Mouse (Mus musculus): ENCODE data around the gene Ahcy. TPM values are rescaled to one million over a fixed set of nuclear protein-coding genes. Genes with fewer than 3 reads are reported as not detected.
A peak's percentile ranks its signal among the peaks of the same experiment; 100 is the strongest.
"Not testable (repeated sequence)": the region's sequence is repeated elsewhere in the genome, so short reads cannot be mapped to it uniquely, and the experiment has no call there.

Ahcy gene
- polyA plus RNA-seq, 1 experiment from 2014 or later, result 45.1 TPM

DNA sequence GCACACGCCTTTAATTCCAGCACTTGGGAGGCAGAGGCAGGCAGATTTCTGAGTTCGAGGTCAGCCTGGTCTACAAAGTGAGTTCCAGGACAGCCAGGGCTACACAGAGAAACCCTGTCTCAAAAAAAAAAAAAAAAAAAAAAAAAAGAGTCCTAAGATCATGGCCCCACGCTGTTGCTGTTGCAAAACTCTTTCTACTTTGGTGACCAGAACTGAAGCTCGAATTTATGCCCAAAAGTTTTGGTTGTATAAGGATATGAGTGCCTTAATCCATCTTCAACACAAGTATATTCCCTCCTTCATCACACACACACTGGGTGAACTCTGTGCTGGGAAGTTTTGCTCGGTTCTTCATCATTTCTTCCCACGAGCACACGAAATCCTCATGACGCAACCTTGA lies 20.8 kb downstream of the Ahcy start:
- not testable (repeated sequence) for H3K4me3 ChIP-seq (replicated peaks; ENCODE audit: low read length); H3K27ac ChIP-seq (ENCODE audit: low read length); H3K36me3 ChIP-seq (ENCODE audit: control insufficient read depth, insufficient read depth); H3K9ac ChIP-seq (replicated peaks; ENCODE audit: low read depth, low read length); H3K27me3 ChIP-seq (replicated peaks; ENCODE audit: control insufficient read depth, insufficient read depth, low read length); ATAC-seq; H3K9me3 ChIP-seq (ENCODE audit: control insufficient read depth, low read length); H3K4me2 ChIP-seq (ENCODE audit: low read length)
- 90% methylated on average over 8 of the region's 8 CpGs for WGBS
- H3K4me1 ChIP-seq (replicated peaks; ENCODE audit: control insufficient read depth, insufficient read depth, low read length), result peaks cover 12% of the 10 kb centered on the region

DNA sequence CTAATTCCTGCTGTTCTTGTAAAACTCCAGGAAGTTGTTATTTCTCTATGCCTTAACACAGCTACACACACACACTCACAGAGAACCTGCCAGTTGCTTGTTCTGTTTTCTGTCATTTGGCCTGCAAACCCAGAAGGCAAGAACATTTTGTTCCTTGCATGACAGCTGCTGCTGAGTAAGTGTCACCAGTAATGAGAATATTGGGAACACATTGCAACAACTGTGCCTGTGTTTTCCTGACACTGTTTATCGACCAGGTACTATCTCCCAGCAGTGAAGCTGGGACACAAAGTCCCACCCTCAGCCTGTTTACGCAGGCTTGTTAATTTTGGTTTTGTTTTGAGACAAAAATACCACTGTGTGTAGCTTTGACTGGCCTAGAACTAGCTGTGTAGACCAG lies 21.6 kb downstream of the Ahcy start:
- ATAC-seq, result no peak
- Histone ChIP-seq H3K9ac (replicated peaks; ENCODE audit: low read depth, low read length) (no peak overlapping the region), H3K4me2 (ENCODE audit: low read length) (no peak overlapping the region), H3K36me3 (ENCODE audit: control insufficient read depth, insufficient read depth) (no peaks in the 10 kb centered on the region), H3K4me1 (replicated peaks; ENCODE audit: control insufficient read depth, insufficient read depth, low read length) (peaks cover 12% of the 10 kb centered on the region), H3K9me3 (ENCODE audit: control insufficient read depth, low read length) (no peaks in the 10 kb centered on the region), H3K27ac (ENCODE audit: low read length) (no peak overlapping the region), H3K27me3 (replicated peaks; ENCODE audit: control insufficient read depth, insufficient read depth, low read length) (no peaks in the 10 kb centered on the region), H3K4me3 (replicated peaks; ENCODE audit: low read length) (no peak overlapping the region)
- WGBS, result 78% methylated on average over 2 of the region's 2 CpGs

DNA sequence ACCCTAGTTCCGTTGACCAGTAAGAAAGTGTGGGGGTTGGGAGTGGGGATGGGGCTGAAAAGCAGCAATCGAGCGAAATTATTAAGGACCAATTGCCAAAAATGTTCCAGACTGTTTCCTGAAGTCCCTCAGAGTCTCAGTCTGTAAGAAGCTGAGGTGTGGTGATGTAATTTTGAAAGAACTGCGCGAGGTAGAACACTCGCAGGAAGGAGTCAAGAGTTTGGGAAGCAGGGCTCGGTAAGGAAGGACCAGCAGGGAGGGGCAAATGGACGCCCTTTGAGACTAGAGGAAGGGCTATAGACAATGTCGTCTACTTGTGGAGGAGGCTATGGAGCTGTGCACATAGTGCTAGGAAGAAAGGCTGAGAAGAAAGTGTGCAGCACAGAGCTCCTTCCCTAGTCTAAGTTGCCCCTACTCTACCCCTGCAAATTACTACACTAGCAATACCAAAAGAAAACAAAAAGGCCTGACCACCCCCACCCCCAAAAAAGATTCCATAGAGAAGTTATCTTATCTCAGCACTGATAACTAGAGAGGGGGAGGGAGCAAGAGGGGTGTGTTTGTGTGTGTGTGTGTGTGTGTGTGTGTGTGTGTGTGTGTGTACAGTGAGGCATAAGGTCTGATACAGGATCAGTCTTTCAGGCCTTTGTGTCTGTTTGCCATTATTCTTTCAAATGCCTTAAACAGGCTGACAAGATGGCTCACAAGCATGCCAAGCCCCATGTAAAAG lies 22.5 kb downstream of the Ahcy start:
- Histone ChIP-seq H3K9me3 (ENCODE audit: control insufficient read depth, low read length) (no peaks in the 10 kb centered on the region), H3K27me3 (replicated peaks; ENCODE audit: control insufficient read depth, insufficient read depth, low read length) (no peaks in the 10 kb centered on the region), H3K27ac (ENCODE audit: low read length) (peak overlapping the region; percentile 92), H3K4me1 (replicated peaks; ENCODE audit: control insufficient read depth, insufficient read depth, low read length) (peaks cover 12% of the 10 kb centered on the region), H3K4me3 (replicated peaks; ENCODE audit: low read length) (peak overlapping the region; percentile 56), H3K36me3 (ENCODE audit: control insufficient read depth, insufficient read depth) (no peaks in the 10 kb centered on the region), H3K9ac (replicated peaks; ENCODE audit: low read depth, low read length) (peak overlapping the region; percentile 66), H3K4me2 (ENCODE audit: low read length) (peak overlapping the region; percentile 80)
- WGBS, result 23% methylated on average over 9 of the region's 9 CpGs
- ATAC-seq, result no peak

DNA sequence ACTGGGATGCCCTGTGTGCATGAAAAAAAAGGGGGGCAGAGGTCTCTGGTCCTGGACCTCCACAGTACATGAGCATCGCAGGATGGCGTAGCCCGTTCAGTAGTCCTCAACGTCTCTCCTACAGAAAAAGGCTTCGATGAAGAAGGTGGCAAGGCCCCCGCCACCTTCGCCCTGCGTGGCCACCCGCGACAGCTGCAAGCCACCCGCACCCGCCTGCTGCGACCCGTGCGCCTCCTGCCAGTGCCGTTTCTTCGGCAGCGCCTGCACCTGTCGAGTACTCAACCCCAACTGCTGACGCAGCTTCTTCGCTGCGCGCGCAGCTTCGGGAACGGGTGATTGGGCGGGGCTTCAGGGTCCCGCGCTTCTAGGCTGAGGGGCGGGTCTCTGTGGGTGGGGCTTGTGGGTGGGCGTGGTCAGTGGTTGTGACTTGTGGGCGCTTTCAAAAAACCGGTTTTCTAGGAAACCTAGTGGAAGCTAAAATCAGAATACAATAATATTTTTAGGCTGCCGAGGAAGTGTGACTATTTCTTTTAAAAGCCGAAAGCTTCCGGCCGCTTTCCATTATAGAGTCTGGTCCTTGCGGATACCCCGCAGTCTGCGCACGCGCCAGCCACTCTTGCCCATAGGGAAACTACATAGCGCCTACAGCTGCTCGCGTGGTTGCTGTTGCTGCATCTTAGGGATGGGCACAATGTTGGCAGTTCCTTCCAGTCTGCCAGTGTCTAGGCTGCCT lies 23.6 kb downstream of the Ahcy start:
- Histone ChIP-seq H3K9ac (replicated peaks; ENCODE audit: low read depth, low read length) (peak overlapping the region; percentile 82), H3K4me2 (ENCODE audit: low read length) (peak overlapping the region; percentile 80), H3K4me1 (replicated peaks; ENCODE audit: control insufficient read depth, insufficient read depth, low read length) (peaks cover 12% of the 10 kb centered on the region), H3K27me3 (replicated peaks; ENCODE audit: control insufficient read depth, insufficient read depth, low read length) (no peaks in the 10 kb centered on the region), H3K4me3 (replicated peaks; ENCODE audit: low read length) (peak overlapping the region; percentile 56), H3K9me3 (ENCODE audit: control insufficient read depth, low read length) (no peaks in the 10 kb centered on the region), H3K27ac (ENCODE audit: low read length) (peak overlapping the region; percentile 92), H3K36me3 (ENCODE audit: control insufficient read depth, insufficient read depth) (no peaks in the 10 kb centered on the region)
- under 1% methylated on average over 45 of the region's 45 CpGs for WGBS
- peak; percentile 95 for ATAC-seq

DNA sequence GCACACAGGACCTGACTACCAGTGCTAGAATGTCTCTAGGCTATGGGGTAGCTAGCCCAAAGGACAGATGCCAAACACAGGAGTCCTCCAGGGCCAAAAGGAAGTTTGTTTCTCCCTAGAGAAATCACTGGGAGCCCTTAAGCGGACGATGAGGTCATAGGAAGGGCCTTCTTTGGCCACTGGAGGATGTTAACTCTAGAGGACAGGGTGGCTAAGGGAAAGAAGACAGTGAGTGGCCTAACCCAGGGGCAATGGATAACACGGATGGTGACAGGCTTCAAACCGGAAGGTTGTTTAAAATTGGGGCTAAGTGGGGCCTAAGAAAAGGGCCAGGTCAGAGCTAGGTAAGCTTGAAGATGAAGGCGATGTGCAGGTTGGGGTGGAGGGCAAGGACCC lies 24.2 kb downstream of the Ahcy start:
- 17% methylated on average over 5 of the region's 5 CpGs for WGBS
- peak; percentile 6; the same call in 1 of the 2 replicates for ATAC-seq

DNA sequence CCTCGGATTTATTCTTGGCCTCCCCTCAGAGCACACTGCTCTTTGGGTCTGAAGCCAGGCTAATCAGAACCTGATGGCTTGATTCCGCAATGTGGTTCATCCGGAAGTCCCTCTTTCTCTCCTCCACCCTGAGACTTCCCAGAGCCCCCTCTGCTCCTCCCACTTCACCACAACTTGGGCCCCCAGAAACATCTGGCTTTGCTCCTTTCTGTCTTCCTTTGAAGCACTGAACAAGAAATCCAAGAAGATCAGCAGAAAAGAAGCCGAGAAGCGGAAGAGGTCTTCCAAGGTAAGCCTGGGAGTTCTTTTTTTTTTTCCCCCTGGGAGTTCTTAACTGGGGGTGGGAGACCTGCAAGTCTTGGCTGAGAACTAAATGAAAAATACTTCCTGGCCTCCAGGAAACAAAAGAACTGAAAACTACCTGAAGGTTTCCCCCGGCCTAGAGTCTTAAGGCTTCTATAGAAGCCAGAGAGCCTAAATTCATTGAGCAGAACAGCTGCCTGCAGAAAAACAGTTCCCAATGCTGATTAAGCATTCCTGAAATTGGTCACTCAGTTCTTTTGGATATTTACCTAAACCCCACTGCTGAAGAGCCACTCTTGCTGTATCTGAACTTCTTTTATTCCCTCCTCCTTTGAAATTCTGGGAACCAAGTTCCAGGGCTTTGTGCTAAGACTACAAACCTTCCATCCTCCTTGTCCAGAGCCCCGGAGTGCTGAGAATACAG lies 26.7 kb downstream of the Ahcy start:
- H3K36me3 ChIP-seq (ENCODE audit: control insufficient read depth, insufficient read depth), result no peaks in the 10 kb centered on the region
- H3K4me2 ChIP-seq (ENCODE audit: low read length), result no peak overlapping the region
- no peaks in the 10 kb centered on the region for H3K27me3 ChIP-seq (replicated peaks; ENCODE audit: control insufficient read depth, insufficient read depth, low read length)
- H3K9ac ChIP-seq (replicated peaks; ENCODE audit: low read depth, low read length), result no peak overlapping the region
- H3K4me3 ChIP-seq (replicated peaks; ENCODE audit: low read length), result no peak overlapping the region
- peaks cover 12% of the 10 kb centered on the region for H3K4me1 ChIP-seq (replicated peaks; ENCODE audit: control insufficient read depth, insufficient read depth, low read length)
- H3K27ac ChIP-seq (ENCODE audit: low read length), result no peak overlapping the region
- no peaks in the 10 kb centered on the region for H3K9me3 ChIP-seq (ENCODE audit: control insufficient read depth, low read length)
- no peak for ATAC-seq
- WGBS, result 72% methylated on average over 7 of the region's 7 CpGs

More for the DNA sequence above, 24.2 kb downstream of the Ahcy start:
- peaks cover 12% of the 10 kb centered on the region for H3K4me1 ChIP-seq (replicated peaks; ENCODE audit: control insufficient read depth, insufficient read depth, low read length)
- H3K4me3 ChIP-seq (replicated peaks; ENCODE audit: low read length), result peak overlapping the region; percentile 56
- H3K4me2 ChIP-seq (ENCODE audit: low read length), result peak overlapping the region; percentile 65
- H3K9ac ChIP-seq (replicated peaks; ENCODE audit: low read depth, low read length), result peak overlapping the region; percentile 82
- H3K36me3 ChIP-seq (ENCODE audit: control insufficient read depth, insufficient read depth), result no peaks in the 10 kb centered on the region
- H3K27ac ChIP-seq (ENCODE audit: low read length), result peak overlapping the region; percentile 92
- H3K9me3 ChIP-seq (ENCODE audit: control insufficient read depth, low read length), result no peaks in the 10 kb centered on the region
- no peaks in the 10 kb centered on the region for H3K27me3 ChIP-seq (replicated peaks; ENCODE audit: control insufficient read depth, insufficient read depth, low read length)

DNA sequence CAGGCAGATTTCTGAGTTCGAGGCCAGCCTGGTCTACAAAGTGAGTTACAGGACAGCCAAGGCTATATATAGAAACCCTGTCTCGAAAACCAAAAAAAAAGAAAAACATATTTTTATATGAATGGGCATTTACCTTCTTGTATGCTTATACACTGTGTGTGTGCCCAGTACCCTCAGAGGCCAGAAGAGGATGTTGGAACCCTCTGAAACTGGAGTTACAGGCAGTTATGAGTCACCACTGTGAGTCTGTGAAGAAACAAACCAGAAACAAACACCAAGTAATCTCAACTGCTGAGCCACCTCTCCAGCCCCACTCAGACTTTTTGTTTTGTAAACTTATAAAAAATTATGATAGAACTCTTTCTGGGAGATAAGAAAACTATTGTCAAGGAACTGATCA lies 27.5 kb downstream of the Ahcy start:
- no peaks in the 10 kb centered on the region for H3K27me3 ChIP-seq (replicated peaks; ENCODE audit: control insufficient read depth, insufficient read depth, low read length)
- H3K4me2 ChIP-seq (ENCODE audit: low read length), result no peak overlapping the region
- no peak overlapping the region for H3K27ac ChIP-seq (ENCODE audit: low read length)
- no peak overlapping the region for H3K9ac ChIP-seq (replicated peaks; ENCODE audit: low read depth, low read length)
- no peak overlapping the region for H3K4me3 ChIP-seq (replicated peaks; ENCODE audit: low read length)
- H3K4me1 ChIP-seq (replicated peaks; ENCODE audit: control insufficient read depth, insufficient read depth, low read length), result peaks cover 12% of the 10 kb centered on the region
- 82% methylated on average over 2 of the region's 2 CpGs for WGBS
- no peak for ATAC-seq
- H3K9me3 ChIP-seq (ENCODE audit: control insufficient read depth, low read length), result no peaks in the 10 kb centered on the region
- no peaks in the 10 kb centered on the region for H3K36me3 ChIP-seq (ENCODE audit: control insufficient read depth, insufficient read depth)

DNA sequence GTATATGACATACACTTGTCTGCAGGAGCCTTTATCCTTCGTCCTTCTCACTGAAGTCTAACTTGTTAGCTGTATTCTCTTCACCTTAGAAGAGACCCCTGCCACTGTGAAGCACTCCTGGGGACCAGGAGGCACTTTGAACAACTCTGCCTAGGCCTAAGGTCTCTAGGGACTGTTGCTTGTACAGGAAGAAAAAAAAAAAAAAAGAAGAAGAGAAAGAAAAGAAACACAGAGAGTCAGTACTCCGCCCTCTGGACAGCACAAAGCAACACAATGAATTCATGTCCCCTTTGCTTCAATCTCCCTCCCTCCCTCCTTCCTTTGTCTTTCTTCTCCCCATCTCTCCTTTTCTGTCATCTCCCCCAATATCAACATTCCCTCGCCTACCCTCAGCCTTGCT lies 29.2 kb downstream of the Ahcy start:
- no peak overlapping the region for H3K9ac ChIP-seq (replicated peaks; ENCODE audit: low read depth, low read length)
- no peak overlapping the region for H3K27ac ChIP-seq (ENCODE audit: low read length)
- no peak for ATAC-seq
- peaks cover 2% of the 10 kb centered on the region for H3K4me1 ChIP-seq (replicated peaks; ENCODE audit: control insufficient read depth, insufficient read depth, low read length)
- H3K27me3 ChIP-seq (replicated peaks; ENCODE audit: control insufficient read depth, insufficient read depth, low read length), result no peaks in the 10 kb centered on the region
- H3K9me3 ChIP-seq (ENCODE audit: control insufficient read depth, low read length), result no peaks in the 10 kb centered on the region
- H3K4me3 ChIP-seq (replicated peaks; ENCODE audit: low read length), result no peak overlapping the region
- no peaks in the 10 kb centered on the region for H3K36me3 ChIP-seq (ENCODE audit: control insufficient read depth, insufficient read depth)
- WGBS, result 67% methylated on average over 3 of the region's 3 CpGs
- H3K4me2 ChIP-seq (ENCODE audit: low read length), result no peak overlapping the region

DNA sequence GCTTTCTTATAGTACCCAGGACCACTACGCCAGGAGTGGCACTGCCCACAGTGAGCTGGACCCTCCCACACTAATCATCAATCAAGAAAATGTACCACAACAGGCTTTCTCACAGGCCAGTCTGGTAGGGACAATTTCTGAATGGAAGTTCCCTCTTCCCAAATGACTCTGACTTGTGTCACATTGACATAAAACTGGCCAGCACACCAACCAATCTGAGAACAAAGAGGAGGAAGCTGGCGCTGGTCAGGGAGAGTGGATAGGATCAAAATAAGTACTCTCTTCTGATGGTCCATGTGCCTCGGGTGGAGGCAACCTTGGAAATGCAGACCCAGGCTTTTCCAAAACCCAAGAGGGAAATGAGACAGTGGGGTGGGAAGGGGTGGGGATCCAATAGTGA lies 29.8 kb downstream of the Ahcy start:
- Histone ChIP-seq H3K4me2 (ENCODE audit: low read length) (no peak overlapping the region), H3K9me3 (ENCODE audit: control insufficient read depth, low read length) (no peaks in the 10 kb centered on the region), H3K27ac (ENCODE audit: low read length) (no peak overlapping the region), H3K4me3 (replicated peaks; ENCODE audit: low read length) (no peak overlapping the region), H3K27me3 (replicated peaks; ENCODE audit: control insufficient read depth, insufficient read depth, low read length) (no peaks in the 10 kb centered on the region), H3K9ac (replicated peaks; ENCODE audit: low read depth, low read length) (no peak overlapping the region), H3K4me1 (replicated peaks; ENCODE audit: control insufficient read depth, insufficient read depth, low read length) (no peaks in the 10 kb centered on the region), H3K36me3 (ENCODE audit: control insufficient read depth, insufficient read depth) (no peaks in the 10 kb centered on the region)
- WGBS, result 84% methylated on average over 3 of the region's 3 CpGs
- no peak for ATAC-seq

Data from forebrain, embryonic 16.5 days (tissue).